Mouse (Mus musculus) kidney, adult 2 months (tissue): Measurements from ENCODE around the gene Rad51b. TPM values are rescaled to one million over a fixed set of nuclear protein-coding genes. Genes with fewer than 3 reads are reported as not detected.
A peak's percentile ranks its signal among the peaks of the same experiment; 100 is the strongest.

Source experiments
- DNase-seq: peaks from one replicate; pipeline ENCODE4 v3.0.0; 2021
- H3K27ac ChIP-seq: fragments of 200-500 bp; 2 replicates; pipeline ENCODE4 v1.5.1; 2012; ENCODE audit warnings: low read depth, low read length, control low read depth, inconsistent platforms; ENCODE audit not compliant: insufficient read depth
- H3K27me3 ChIP-seq: fragments of 200-500 bp; replicated peaks from 2 replicates; pipeline ENCODE4 v1.6.1; 2012; ENCODE audit warnings: mild to moderate bottlenecking, moderate library complexity, low read length, inconsistent platforms; ENCODE audit not compliant: control insufficient read depth, insufficient read depth
- H3K36me3 ChIP-seq: fragments of 200-500 bp; 2 replicates; pipeline ENCODE4 v1.6.1; 2012; ENCODE audit warnings: mild to moderate bottlenecking, moderate library complexity, low read length, inconsistent platforms; ENCODE audit not compliant: control insufficient read depth, insufficient read depth
- H3K4me1 ChIP-seq: fragments of 200-500 bp; 2 replicates; pipeline ENCODE4 v1.6.1; 2011; ENCODE audit warnings: low read length; ENCODE audit not compliant: control insufficient read depth, insufficient read depth
- H3K4me3 ChIP-seq: fragments of 200-500 bp; 2 replicates; pipeline ENCODE4 v1.5.1; 2011; ENCODE audit warnings: mild to moderate bottlenecking, low read depth, low read length, control low read depth; ENCODE audit not compliant: insufficient read depth
- CTCF ChIP-seq: fragments of 200-500 bp; conservative IDR thresholded peaks from 2 replicates; pipeline ENCODE4 v1.5.1; 2011; ENCODE audit warnings: low read depth, mild to moderate bottlenecking, control low read depth, low read length, moderate library complexity, mixed read lengths; ENCODE audit not compliant: insufficient read depth, insufficient read length
- POLR2A ChIP-seq: fragments of 200-500 bp; IDR thresholded peaks from one replicate; pipeline ENCODE4 v1.6.1; 2011; ENCODE audit warnings: low read depth, low read length, control low read depth
- WGBS: fragments of 180-500 bp; shearing (Covaris S2); methylation state at CpG from one replicate; pipeline ENCODE4 v1.1.7; 2018; 5-methylcytosine and 5-hydroxymethylcytosine counted together
- polyA plus RNA-seq: library from polyadenylated mRNA; depleted of rRNA; stranded (reverse); fragments of >200 nt; gene quantifications from 2 replicates; pipeline ENCODE4 v1.2.3, GENCODE M21; 2012

The Rad51b gene
- polyA plus RNA-seq, 1 experiment, result 0.14 TPM

DNA sequence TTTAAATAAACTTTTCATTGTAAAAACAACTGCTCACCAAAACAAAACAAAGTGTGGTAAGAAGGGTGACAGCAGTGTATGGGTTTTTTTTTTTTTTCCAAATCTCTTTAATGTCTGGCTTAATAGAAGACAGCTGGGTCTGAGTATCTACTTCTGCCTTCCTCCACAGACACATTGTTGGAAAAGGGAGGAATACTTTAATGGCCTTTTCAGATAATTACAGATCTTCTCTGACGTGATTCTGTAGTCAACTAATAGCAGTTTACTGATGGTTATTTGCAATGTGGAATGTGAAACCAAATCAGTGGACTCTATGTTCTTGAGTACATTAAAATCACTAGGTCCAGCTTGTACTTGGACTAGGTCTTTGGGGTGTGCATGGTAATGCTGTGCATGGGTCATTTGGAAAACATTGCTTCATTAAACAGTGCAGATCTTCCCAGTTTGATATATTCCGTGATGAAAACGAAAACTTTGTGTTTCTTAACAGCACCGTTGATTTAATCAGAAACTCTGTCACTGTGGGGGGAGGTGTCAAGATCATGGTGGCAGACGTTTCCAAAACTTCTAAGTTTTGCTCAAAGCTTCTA is 556.9 kb downstream of the Rad51b start:
- WGBS, result 76% methylated on average over 5 of the region's 5 CpGs
- Histone ChIP-seq H3K36me3 (no peaks in the 10 kb centered on the region), H3K4me3 (no peak overlapping the region), H3K27me3 (no peaks in the 10 kb centered on the region), H3K27ac (no peak overlapping the region), H3K4me1 (0 out of 2 replicates have a peak, but pooled peaks cover 3% of the 10 kb centered on the region)
- TF ChIP-seq CTCF (no peak), POLR2A (no peak)
- no peak for DNase-seq

DNA sequence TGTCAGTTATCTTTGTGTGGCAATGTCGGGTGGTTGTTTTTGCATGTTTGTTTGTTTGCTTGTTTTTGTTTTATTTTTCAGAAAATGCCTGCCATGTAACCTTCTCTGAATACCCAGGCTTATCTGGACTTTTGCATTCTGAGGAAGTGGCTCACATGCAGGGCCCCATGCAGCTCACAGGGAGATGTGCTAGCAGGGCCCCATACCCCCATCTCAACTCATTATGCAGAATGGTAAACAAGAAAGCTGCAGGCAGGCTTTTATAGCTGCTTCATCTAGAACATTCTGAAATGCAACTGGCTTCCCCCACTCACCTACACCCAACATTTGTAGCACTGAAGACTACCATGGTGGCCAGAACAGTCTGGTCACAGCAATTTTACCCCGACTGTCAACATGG is 557.4 kb downstream of the Rad51b start:
- Histone ChIP-seq H3K4me3 (no peak overlapping the region), H3K4me1 (peaks cover 6% of the 10 kb centered on the region; the same call in 1 of the 2 replicates), H3K27ac (no peak overlapping the region), H3K27me3 (no peaks in the 10 kb centered on the region), H3K36me3 (no peaks in the 10 kb centered on the region)
- TF ChIP-seq POLR2A (no peak), CTCF (no peak)
- DNase-seq, result no peak
- WGBS, result 87% methylated on average over 2 of the region's 2 CpGs

DNA sequence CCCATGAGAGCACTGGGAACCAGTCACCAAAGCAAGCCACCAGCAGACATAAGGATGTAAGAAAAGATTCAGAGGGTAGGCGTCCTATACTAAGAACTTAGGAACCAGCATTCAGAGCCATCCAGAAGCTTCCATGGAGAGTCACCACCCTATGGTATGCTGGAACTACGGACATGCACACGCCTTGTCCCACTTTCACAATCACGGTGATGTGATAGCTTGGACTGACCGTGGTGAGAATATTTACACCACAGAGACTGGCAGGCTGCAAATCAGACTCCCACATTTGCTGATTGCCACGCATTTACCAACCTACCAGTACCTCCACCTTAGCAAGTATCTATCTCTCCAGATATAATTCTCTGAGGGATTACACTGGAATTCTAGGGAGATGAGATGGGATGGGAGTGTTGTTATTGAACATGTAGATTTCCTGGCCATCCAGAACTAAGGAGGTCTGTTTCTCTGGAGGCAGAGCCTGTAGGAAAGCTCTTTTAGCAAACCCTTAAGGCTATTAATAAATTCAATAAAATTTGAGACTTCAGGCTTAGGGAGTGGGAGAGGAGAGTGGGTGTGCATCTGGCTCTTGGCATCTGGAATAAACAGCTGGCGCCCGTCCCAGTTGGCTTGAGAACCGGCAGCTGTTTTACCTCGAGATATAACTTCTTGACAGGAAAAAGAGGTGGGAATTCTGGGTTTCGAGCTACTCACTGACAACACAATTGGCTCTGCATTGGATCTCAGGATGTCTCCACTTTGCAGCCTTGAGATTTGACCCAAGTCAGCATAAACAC is 559.2 kb downstream of the Rad51b start:
- peaks cover 15% of the 10 kb centered on the region for H3K4me1 ChIP-seq
- 61% methylated on average over 11 of the region's 11 CpGs for WGBS
- H3K4me3 ChIP-seq, result no peak overlapping the region
- no peaks in the 10 kb centered on the region for H3K27me3 ChIP-seq
- DNase-seq, result peak; percentile 85
- no peaks in the 10 kb centered on the region for H3K36me3 ChIP-seq
- H3K27ac ChIP-seq, result no peak overlapping the region
- TF ChIP-seq CTCF (no peak), POLR2A (no peak)

DNA sequence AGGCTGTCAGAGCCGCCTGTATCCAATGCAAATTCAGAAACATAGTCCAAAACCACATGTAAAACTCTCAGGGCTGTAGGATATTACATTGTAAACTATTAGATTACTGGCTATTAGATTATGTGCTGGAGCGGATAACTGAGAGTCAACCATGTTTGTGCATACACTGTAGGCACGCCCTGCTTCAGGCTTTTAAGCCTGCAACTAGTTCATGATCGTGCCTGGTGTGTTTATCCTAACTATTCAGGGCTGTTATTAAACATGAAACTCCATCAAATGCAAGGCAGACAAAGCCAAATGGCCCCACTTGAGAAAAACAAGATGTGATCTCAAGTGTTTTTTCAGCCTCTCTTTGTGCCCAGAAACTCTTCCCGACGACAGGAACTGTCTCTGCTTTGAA is 560.6 kb downstream of the Rad51b start:
- H3K36me3 ChIP-seq, result no peaks in the 10 kb centered on the region
- H3K27me3 ChIP-seq, result no peaks in the 10 kb centered on the region
- no peak overlapping the region for H3K4me3 ChIP-seq
- DNase-seq, result no peak
- TF ChIP-seq POLR2A (no peak), CTCF (no peak)
- peaks cover 15% of the 10 kb centered on the region for H3K4me1 ChIP-seq
- 85% methylated on average over 6 of the region's 6 CpGs for WGBS
- H3K27ac ChIP-seq, result no peak overlapping the region

DNA sequence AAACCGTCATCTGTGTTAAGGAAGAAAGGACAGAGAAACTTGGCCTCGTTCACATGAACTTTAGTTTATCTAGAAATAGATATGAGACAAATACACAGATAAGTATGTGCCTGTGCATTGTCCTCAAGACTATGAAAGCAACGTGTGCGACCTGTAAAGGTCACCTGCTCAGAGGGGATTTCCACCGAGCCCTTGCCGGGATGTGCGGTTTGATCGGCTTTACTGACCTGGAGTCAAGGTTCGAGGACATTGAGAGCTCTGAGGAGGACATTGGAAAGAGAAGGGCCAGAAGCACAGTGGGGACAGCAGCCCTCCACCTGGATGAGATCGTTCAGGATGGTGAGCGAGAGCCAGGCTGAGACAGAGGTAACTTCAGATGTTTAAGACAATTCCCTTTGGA is 561.3 kb downstream of the Rad51b start:
- Histone ChIP-seq H3K27ac (no peak overlapping the region), H3K4me1 (peaks cover 15% of the 10 kb centered on the region), H3K4me3 (no peak overlapping the region), H3K36me3 (no peaks in the 10 kb centered on the region), H3K27me3 (no peaks in the 10 kb centered on the region)
- TF ChIP-seq CTCF (no peak), POLR2A (no peak)
- 91% methylated on average over 11 of the region's 11 CpGs for WGBS
- DNase-seq, result no peak

DNA sequence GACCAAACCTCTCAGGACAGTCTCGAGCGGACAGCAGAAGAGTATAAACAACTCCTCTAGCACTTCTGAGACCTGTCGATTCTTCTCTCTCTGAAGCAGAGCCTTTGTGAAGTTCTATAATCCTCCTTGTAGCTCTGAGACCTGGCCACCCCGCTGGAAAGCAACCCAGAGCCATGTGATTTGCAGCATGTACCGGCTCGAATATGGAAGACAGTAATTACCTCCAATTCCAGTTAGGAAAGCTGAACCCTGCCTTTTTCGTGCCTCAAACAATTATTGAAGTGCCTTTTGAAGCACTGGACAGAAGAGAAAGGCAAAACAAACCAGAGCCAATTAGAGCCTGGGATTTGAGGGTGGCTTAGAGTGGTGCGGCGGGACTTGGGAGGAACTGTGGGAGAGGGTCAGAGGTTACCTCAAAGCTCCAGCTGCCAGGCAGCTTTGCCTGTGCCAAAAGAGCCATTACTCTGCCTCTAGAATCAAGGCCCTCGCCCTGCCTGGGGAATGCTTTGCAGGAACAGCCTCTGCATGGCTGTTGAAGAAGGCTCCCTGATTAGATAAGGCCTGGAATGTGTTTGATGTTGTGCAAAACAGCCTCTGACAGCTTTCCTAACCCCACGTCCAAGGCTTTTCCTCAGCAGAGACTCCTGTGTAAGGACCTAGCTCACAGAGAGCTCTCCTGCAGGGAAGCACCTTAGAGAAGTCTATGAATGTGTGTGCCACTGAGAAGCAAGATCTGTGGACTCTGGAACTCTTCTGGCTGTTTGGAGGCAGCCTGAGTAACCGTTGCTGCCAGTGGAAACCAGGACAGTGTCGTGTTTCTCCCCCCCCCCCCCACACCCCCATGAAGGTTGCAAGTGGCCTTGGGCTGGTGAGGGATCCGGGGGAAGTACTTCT is 562.5 kb downstream of the Rad51b start:
- DNase-seq, result peak; percentile 78
- Histone ChIP-seq H3K27me3 (no peaks in the 10 kb centered on the region), H3K4me3 (no peak overlapping the region), H3K36me3 (no peaks in the 10 kb centered on the region), H3K4me1 (peaks cover 15% of the 10 kb centered on the region), H3K27ac (peak overlapping the region; percentile 29; the same call in 1 of the 2 replicates)
- 42% methylated on average over 14 of the region's 14 CpGs for WGBS
- TF ChIP-seq POLR2A, result no peak
- TF ChIP-seq CTCF, result no peak
